Mouse (Mus musculus) left cerebral cortex, postnatal 4 days (tissue): Measurements from ENCODE around the gene Slc25a34. TPM values are rescaled to one million over a fixed set of nuclear protein-coding genes. Genes with fewer than 3 reads are reported as not detected.

Experiments used
- DNase-seq: peaks from one replicate; pipeline ENCODE4 v3.0.0-alpha.2; 2022
- intact Hi-C: fragments of 180-260 bp; cut with DNase I; formaldehyde crosslinking; loops from one replicate; pipeline ENCODE4 v1.15.1; 2025
- total RNA-seq, 2 experiments: library from RNA; stranded (reverse); gene quantifications; 2 replicates each; pipeline ENCODE4 v1.2.3; 2021

Gene Slc25a34
- total RNA-seq, 2 experiments from 2014 or later = 1.1 to 1.7 TPM

DNA sequence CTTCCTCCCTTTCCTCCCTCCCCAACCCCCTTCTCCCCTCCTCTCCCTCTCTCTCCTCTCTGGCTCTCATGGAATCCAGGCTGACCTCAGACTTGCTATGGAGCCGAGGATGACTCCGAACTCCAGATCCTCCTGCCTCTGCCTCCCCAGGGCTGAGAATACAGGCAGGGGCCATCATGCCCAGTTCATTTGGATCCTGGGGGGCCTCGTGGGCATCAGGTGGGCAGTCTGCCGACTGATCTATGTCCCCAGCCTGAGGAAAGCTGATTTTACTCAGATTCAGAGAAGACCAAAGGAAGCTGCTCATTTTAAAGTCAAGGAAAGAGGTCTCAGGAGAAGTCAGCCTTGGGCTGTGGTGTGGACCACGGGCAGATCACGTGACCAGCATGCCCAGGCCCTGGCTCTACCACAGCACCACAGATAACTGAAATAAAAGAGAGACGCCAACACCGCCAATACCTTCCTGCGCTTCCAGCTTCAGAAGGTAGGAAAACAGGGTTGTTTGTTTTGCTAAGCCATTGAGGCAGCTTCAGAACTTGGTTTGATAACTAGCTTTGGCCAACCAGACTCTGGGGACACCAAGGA, 4.2 kb downstream of the Slc25a34 start:
- intact Hi-C loops = loop anchor here (10.0 kb wide), 1 partner anchor 225 kb away; the partner anchor contains the start of gene Ctrc
- DNase-seq = no peak

DNA sequence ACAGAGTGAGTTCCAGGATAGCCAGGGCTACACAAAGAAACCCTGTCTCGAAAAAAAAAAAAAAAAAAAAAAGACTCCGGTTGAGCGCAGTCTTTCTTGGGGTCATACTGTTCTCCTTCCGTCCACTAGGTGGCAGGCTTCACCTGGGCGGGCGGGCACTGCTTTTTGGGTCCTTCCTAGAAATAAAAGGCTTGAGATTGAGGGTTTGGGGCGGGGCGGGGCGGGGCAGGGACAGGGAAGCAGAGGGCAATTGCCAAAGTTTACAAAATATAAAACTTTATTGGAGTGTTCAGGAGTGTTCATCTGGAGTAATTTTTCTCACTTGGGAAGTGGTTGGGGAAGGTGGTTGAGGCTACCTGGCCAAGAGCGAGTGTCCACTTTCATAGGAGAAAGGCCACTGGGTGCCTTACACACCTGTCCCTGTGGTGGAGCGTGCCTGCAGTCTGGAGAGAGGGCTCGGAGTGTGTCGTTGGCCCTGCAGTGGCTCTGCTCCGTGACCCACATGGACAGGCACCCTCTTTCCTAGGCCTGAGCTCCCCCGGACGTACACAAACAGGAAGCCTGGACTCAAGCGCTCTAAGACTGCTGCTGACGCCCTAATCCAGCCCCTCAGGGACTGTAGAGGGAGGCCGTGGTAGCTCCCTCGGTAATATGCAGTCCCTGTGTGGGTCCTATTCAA, 4.9 kb downstream of the Slc25a34 start, which contains the start of gene Tmem82:
Gene Tmem82 (minus strand): TSS at position 69 of the 679 bp plus-strand sequence.
- peak; percentile 62 for DNase-seq
- intact Hi-C loops = loop anchor here (10.0 kb wide), 1 partner anchor 226 kb away; the partner anchor contains the start of gene Ctrc

DNA sequence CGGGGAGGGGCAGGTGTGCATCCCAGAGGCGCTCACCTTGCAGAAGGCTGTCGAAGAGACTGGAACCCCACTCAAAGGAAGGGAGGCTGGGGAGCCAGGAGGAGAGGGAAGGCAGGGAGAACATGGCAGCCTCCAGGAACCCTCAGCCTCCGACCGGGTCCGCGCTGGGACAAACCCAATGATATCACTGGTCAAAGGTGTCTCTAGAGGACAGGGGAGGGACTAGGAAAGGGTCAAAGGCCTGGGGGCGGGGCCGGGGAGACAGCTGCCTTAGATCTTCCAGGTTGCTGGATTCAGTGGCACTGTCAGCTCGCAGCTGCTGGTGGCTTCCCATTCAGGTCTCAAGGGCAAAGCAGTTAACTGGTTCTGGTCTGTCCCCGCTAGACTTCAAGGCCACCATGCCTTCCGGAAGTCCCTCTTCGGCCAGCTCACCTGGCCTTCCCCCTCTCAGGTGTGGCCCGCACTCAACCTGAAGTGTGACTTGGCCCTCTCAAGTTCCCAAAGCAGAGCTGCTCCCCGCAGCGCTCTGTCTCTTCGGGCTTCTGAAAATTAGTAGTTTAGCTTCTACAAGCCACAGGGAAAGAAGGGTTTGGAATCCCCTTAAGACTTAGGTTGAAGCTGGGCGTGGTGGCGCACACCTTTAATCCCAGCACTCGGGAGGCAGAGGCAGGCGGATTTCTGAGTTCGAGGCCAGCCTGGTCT, 5.6 kb downstream of the Slc25a34 start:
- no peak for DNase-seq
- intact Hi-C loops = loop anchor here (10.0 kb wide), 1 partner anchor 227 kb away; the partner anchor contains the start of gene Ctrc

DNA sequence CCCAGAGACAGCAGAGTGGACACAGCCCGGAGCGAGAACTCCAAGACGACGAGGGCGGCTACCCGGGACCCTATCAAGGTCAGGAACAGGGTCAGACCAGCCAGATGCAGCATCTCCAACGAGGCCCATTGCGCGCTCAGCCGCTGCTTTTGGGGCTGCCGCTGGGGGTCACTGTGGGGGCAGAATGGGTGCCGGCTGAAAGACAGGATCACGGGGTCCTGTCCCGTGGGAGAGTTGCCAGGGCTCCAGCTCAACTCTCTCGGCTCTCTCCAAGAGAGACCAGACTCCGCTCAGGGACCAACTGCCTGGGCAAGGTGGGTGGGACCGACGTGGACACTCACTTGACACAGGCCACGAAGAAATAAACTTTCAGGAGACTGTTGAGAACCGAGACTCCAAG, 6.3 kb downstream of the Slc25a34 start:
- intact Hi-C loops = loop anchor here (10.0 kb wide), 1 partner anchor 228 kb away; the partner anchor contains the start of gene Ctrc

DNA sequence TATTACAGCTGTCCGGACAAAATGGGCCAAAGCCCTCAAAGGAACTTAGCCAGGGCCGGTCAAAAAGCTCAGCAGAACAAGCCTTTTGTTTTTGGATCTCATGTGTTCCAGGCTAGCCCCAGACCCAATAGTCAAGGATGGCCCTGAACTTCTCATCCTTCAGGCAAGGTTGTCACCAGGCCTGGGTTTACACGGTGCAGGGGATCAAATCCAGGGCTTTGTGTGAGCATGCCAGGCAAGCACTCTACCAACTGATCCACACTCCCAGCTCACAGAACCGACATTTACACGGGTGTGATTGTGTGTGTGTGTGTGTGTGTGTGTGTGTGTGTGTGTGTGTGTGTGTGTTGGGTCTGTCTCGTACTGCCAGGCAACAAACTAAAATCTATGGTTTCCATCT, 6.8 kb downstream of the Slc25a34 start:
- intact Hi-C loops = loop anchor here (10.0 kb wide), 1 partner anchor 228 kb away; the partner anchor contains the start of gene Ctrc
- no peak for DNase-seq

More for the DNA sequence above, 6.3 kb downstream of the Slc25a34 start:
- peak; percentile 78 for DNase-seq

DNA sequence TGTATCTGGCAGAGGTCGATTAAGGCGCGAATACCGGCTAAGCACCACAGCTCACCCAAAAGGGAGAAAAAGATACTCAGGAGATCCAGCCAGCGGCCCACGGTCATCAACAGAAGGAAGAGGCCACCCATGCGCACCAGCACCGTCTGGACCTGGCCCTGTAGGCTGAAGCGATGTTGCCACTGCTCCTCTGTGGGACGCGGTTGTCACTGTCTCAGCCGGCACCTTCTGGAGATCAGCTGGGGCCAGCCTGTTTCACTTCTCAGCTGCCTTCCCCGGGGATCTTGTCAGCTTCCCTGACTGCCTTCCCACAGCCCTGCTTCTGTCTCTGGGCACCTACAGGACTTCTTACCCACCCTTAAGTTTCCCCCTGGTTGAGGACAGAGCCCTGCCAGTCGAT, 8.7 kb downstream of the Slc25a34 start:
- DNase-seq = peak; percentile 71
- intact Hi-C loops = loop anchor here (10.0 kb wide), 1 partner anchor 230 kb away; the partner anchor contains the start of gene Ctrc

DNA sequence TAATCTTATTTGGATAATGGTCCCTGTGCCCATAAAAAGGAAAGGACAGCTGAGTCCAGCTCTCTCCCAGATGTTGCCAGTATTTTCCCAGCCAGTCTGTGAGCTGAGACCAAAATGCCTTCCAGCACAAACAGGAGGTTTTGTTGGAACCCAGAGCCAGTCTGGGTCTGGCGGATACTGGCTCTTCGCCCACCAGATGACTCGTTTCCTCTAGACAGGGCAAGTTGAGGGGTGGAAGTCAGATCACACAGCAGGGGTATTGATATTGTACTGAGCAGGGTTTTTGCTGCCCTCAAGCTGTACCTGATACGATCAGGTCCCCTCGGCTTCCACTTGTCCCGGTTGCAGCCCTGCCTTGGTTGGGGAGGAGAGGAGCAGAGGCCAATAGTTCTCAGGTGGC, 14.1 kb downstream of the Slc25a34 start:
- DNase-seq = no peak
- intact Hi-C loops = no loop called here

DNA sequence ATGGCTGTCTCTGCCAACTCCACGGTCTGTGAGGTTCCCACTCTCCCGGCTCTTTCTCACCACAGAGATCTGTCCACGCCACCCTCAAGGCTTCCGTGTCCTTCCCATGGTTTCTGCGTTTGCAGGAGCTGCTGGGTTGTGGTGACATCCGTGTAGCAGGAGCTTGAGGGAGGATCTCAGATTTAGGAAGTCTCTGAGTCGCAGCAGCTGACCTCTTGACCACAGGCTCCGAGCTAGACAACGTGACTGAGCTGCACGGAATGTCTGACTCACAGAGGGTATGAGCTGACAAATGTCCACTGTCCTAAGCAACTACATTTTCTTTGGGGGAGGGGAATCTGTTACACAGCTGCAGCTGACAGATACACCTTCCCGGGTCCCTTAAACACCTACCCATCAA, 17.8 kb downstream of the Slc25a34 start, which contains the start of gene Fblim1:
Gene Fblim1 (minus strand): TSS at position 236 of the 400 bp plus-strand sequence.
- no peak for DNase-seq
- intact Hi-C loops = no loop called here

DNA sequence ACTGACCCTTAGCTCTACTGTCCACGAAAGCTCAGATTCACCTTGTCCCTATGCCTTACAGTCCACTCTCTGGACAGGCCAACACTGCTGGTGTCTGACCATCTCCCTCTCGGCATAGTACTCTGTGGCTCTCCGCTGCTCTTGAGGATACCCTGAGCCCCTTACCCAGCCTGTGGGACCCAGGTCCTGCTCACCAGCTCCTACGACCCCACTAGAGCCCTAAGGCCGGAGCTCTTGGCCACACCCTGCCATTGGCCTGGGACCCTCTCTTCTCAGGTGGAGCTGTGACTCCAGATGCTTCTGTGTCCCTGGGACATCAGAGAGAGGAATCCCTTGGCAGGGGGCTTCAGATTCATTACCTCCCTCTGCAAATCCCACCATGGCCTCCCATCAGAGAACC, 18.2 kb downstream of the Slc25a34 start:
- DNase-seq = no peak
- intact Hi-C loops = no loop called here

DNA sequence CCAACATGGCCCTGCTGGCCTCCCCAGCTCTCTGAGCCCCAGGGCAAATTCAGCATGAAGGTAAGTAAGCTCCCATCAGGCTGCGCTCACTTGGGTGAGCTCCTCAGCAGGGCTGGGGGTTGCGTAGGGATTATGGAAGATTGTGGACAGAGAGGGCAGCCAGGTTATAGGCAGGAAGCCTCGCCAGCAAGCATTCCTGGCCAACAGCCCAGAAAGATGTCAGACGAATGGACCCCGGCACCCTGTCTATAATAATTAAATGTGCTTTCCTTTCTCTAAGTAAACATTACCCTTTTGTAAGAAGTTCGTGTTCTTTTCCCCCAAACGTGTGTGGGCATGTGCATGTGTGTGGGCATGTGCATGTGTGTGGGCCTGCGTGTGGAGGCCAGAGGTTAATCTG, 19.1 kb downstream of the Slc25a34 start:
- DNase-seq = no peak
- intact Hi-C loops = no loop called here

DNA sequence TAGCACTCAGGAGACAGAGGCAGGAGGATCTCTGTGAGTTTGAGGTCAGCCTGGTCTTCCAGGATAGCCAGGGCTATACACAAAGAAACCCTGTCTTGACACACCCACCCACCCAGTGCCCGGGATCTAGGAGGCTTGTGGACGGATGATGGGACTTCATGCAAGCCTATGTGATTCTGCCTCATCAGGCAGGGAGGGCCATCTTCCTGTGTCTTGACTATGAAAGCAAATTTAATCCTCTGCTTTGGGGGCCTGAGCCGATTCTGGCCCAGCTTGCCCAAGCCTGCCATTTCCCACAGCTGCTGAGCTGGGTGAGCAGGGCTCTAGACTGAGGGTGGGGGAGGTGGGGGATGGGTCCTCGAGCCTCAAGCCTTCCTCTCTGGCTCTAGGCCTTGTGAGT, 19.7 kb downstream of the Slc25a34 start:
- no peak for DNase-seq
- intact Hi-C loops = no loop called here

DNA sequence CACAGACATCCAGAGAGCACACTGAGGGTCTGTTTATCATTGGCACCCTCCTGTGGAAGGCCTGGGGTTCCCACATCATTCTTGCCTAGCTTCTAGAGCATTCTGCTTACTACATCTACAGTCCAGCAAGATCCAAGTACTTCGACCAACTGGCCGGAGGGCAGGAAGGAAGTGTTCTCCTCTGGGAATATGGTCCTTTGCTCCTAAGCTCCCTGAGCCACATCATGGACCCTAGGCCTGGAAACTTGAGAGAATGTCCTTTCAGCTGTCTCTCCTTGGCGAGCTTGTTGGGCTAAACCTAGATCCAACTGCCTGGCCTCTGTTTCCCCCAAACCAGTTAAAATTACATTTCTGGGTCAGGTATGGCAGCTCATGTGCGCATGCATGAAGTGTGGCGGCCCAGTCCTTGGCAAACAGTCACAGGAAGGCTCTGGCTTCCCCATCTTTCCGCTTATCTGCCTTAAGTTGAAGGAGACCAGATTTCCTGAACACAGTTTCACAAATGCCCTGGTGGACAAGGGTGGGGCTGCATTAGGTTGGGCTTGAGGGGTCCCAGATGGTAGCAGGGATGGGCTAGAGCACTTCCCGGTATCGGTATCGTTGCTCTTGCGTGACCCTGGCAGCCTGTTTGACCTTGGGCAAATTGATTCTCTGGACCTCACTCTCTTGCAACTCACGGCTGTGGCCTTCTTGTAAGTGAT, 20.9 kb downstream of the Slc25a34 start:
- no peak for DNase-seq
- intact Hi-C loops = no loop called here

DNA sequence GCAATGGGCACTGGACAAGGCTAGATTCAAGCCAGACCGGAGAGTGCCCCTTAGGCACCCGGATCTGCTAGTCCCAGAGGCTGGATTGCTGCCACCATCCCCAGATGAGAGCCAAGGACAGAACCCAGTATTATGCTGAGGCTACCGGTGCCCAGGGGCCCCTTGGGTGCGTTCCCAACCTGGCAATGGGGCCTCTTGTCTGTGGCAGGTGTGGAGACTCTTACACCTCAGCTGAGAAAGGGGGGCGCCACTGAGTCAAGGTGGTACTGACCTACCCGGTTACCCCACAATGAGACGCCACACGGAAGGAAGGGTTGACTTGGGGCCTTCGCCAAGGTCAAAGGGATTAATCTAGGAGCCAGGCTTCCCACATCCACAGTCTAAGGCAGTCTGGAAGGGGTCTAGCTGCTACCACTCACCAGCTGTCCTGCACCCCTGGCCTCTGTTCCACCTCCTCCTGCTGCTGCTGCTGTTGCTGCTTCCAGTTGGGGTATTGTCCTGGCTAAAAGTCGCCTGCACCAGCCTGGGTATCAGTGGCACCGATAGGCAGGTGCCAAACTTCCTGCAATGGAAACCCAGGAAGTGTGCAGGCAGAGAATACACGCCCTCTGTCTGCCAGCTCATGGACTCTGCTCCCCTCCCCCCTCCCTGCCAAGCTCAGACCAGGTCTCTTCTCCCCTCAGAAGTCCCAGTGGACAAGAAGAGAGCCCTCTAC, 22.3 kb downstream of the Slc25a34 start:
- DNase-seq = no peak
- intact Hi-C loops = no loop called here

DNA sequence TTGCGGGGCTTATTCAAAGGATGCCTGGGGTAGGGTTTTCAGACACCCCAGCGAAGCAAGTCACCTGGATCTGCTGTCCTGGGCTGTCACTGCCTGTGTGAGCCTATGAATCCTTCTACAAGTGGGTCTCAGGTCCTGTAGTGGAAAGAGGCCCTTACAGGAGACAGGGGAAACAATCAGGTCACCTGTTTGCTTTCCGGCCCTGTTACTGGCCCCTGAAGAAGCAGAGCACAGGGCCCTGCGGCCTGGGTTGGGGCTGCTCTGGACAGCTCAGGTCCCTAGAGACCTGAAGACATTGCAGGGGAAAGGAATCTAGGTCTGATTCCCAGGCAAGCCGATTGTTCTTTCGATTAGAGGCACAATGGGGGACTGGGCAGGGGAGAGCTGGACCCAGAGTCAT, 23.3 kb downstream of the Slc25a34 start:
- intact Hi-C loops = no loop called here

DNA sequence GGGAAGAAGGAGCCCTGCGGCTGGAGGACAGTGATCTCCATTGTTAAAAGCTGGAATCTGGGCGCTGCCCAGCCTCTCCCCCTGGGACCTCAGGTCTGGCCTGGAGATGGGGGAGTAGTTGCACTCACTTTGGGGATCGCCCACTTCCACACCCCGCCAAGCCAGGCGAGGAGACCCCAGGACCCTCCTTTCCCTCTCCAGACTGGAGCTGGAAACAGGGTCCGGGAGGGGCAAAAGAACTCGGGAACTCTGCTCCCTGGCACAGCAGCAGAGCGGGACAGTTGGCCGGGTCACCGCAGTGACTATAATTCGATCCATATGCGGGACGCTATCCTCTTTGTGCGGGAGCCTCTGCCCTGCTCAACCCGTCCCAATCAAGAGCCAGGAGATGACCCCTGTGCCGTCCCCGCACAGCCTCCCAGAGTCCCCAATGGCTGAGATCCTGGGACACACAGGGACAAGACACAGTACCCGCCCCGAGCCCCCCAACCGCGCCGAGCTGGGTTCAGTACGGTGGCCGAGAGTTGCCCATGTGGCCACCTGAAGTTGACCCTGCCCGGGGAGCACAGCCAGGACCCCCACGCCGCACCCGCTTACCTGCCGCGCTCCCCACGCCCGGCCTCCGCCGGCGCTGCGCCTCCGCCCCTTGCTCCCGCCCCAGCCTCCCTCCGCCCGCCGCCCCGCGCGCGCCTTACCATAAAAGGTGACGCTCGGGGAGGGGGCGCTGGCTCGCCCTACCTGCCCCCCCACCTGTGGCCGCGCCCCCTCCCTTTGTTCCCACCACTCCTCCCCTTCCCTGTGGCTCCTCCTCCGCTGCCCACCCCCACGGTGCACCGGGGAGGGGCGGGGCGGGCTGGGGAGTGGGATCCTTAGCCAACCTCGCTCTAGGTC, 24.1 kb downstream of the Slc25a34 start:
- DNase-seq = no peak

More for the DNA sequence above, 23.3 kb downstream of the Slc25a34 start:
- DNase-seq = no peak

DNA sequence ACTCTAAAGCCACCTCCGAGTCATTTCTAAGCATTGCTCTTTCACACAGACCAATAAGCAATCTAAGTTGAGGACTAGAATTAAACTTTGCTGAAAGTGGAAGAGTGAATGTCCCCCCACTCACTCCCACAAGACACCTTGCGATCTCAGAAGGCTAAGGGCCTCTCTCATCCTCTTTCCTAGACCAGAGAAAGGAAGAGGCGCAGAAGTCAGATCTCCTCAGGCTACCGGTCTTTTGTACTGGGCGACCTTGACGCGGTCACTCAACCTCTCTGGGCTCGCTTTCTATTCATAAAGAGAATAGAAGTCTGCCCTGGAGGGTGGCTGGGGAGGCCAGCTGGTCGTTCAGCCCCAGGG, 24.7 kb downstream of the Slc25a34 start:
- DNase-seq = no peak
- intact Hi-C loops = no loop called here

More for the DNA sequence above, 24.1 kb downstream of the Slc25a34 start:
- intact Hi-C loops = no loop called here

DNA sequence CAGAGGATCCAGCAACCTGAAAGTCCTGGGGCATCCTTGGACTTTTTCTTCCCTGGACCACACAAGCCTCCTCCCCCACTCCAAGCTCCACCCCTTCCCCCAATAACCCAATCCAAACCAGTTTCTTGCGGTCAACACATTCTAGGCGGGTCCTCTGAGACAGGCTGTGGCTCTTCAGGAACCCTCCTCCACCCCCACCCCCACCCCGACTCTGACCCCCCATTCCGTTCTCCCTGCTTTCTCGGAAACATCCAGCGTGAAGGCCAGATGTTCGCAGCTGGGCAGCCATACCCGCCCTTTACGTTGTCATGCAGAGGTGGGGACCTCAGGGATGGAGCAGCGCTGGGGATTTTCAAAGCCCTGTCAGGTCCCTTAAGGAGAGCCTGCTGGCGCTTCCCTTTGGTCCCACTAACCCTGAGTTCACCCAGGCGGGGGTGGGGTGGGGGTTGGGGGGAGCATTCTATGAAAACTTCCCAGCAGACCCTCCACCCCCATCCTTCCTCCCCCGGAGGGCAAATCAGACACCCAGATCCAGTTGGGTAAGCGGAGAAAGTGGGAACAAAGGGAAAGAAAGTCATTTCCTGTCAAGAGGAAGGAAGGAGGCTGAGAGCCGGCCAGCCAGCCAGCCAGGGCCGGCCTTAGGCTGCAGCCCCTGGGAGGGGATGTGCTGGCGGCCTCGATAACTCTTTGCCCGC, 25.3 kb downstream of the Slc25a34 start:
- intact Hi-C loops = no loop called here
- DNase-seq = no peak

DNA sequence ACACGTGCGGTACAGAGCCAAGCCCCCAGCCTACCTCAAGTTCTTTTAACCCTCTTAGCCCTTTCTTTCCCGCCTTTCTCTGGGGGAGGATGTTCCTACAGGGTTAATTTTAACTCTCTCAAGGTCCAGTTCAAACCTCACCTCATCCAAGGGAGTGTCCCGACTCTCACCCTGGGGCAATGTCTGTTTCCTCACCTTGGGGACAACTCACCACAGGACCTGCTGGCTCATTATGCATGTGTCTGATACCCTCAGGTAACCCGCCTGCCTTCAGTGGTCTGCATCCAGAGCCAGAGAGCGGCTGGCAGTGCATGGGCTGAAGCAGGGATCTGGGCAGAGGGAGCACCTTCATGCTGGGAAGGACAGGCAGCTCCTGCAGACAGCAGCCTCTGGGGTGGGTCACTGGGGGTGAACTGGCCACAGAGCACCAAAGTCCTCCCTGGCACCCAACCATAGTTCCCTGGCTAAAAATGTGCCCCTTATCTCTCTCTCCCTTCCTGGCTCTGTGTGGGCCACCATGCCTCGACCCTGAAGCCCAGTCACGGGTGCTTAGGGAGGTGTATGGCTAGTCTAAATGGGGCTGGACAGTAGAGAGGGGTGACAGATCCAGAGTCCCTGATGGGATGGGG, 26.8 kb downstream of the Slc25a34 start:
- no peak for DNase-seq
- intact Hi-C loops = no loop called here
